28 mouse cellular contexts compared by ENCODE assay signal in genomic region chr12:83479818-83480401, GRCm38 (mm10). TPM values are rescaled to one million over a fixed set of nuclear protein-coding genes. Genes with fewer than 3 reads are reported as not detected.
DNase-seq lines count a peak whose midpoint lies in the region; ATAC-seq and TF ChIP-seq lines count a peak whose summit lies in the region.
"Had no signal": no experiment of that assay in that cellular context is flagged by ENCODE, and none has a peak within 500 bp of the region (broad histone marks: within the 10 kb centered on the region; RNA-seq: fewer than 3 reads in every experiment).

No protein-coding gene starts in this region.

- no peaks in the 10 kb centered on the region for H3K4me1 ChIP-seq in intestine, postnatal 0 days (replicated peaks; ENCODE audit: control insufficient read depth, insufficient read depth, low read length)
- H3K4me1 ChIP-seq in intestine, embryonic 15.5 days (replicated peaks): peaks cover 3% of the 10 kb centered on the region; the same call in 1 of the 2 replicates

- H3K4me2 ChIP-seq in intestine, postnatal 0 days (replicated peaks; ENCODE audit: low read depth): no peak overlapping the region
- H3K4me2 ChIP-seq in intestine, embryonic 15.5 days (replicated peaks): no peak overlapping the region
- H3K4me2 ChIP-seq: embryonic facial prominence, embryonic 13.5 days; forebrain, embryonic 12.5 days; hindbrain, embryonic 15.5 days; lung, embryonic 14.5 days; midbrain, embryonic 11.5 days; neural tube, embryonic 12.5 days had no signal

- no peak overlapping the region for H3K27ac ChIP-seq in intestine, postnatal 0 days (ENCODE audit: low read depth, low read length)
- no peak overlapping the region for H3K27ac ChIP-seq in intestine, embryonic 15.5 days
- H3K27ac ChIP-seq: embryonic facial prominence, embryonic 13.5 days; forebrain, embryonic 12.5 days; hindbrain, embryonic 10.5 days; hindbrain, embryonic 15.5 days; kidney, postnatal 0 days; neural tube, embryonic 12.5 days had no signal

- ATAC-seq in intestine, postnatal 0 days: no peak
- no peak for ATAC-seq in intestine, embryonic 15.5 days
- peak; percentile 45; the same call in 1 of the 2 replicates for ATAC-seq in erythroid progenitor cell, adult 5-6 weeks (replicated peaks; ENCODE audit: low FRiP score, poor library complexity, severe bottlenecking)
- ATAC-seq in megakaryocyte progenitor cell, adult 5-6 weeks (replicated peaks; ENCODE audit: poor library complexity): 0 out of 2 replicates have a peak, but pooled peaks have one; percentile 33
- ATAC-seq: activated CD4-positive, CD25-positive, alpha-beta regulatory T cell, adult 4 months; CD4-positive, CD25-positive, alpha-beta regulatory T cell, adult 4 months; forebrain, postnatal 0 days; inflammation-experienced regulatory T-cells, adult 6 months had no signal

- H3K36me3 ChIP-seq in intestine, postnatal 0 days (ENCODE audit: control insufficient read depth, insufficient read depth): no peaks in the 10 kb centered on the region
- no peaks in the 10 kb centered on the region for H3K36me3 ChIP-seq in intestine, embryonic 15.5 days
- H3K36me3 ChIP-seq: embryonic facial prominence, embryonic 13.5 days; forebrain, embryonic 12.5 days; hindbrain, embryonic 10.5 days; hindbrain, embryonic 15.5 days; neural tube, embryonic 12.5 days had no signal

- no peaks in the 10 kb centered on the region for H3K9me3 ChIP-seq in intestine, postnatal 0 days (ENCODE audit: control insufficient read depth)
- no peaks in the 10 kb centered on the region for H3K9me3 ChIP-seq in intestine, embryonic 15.5 days
- H3K9me3 ChIP-seq: embryonic facial prominence, embryonic 13.5 days; forebrain, embryonic 12.5 days; hindbrain, embryonic 10.5 days; hindbrain, embryonic 15.5 days; neural tube, embryonic 12.5 days had no signal

- H3K27me3 ChIP-seq in intestine, postnatal 0 days (replicated peaks; ENCODE audit: control insufficient read depth, insufficient read depth, low read length): no peaks in the 10 kb centered on the region; the same call in 1 of the 2 replicates
- no peaks in the 10 kb centered on the region for H3K27me3 ChIP-seq in intestine, embryonic 15.5 days (replicated peaks)
- H3K27me3 ChIP-seq: hindbrain, embryonic 15.5 days; neural tube, embryonic 12.5 days had no signal

- 69% methylated on average over 7 of the region's 7 CpGs for WGBS in intestine, postnatal 0 days
- 72% methylated on average over 7 of the region's 7 CpGs for WGBS in intestine, embryonic 15.5 days

- no peak overlapping the region for H3K9ac ChIP-seq in intestine, postnatal 0 days (ENCODE audit: low read depth, low read length)
- no peak overlapping the region for H3K9ac ChIP-seq in intestine, embryonic 15.5 days
- H3K9ac ChIP-seq: embryonic facial prominence, embryonic 13.5 days; forebrain, embryonic 12.5 days; forebrain, postnatal 0 days; hindbrain, embryonic 15.5 days; lung, embryonic 14.5 days; neural tube, embryonic 12.5 days had no signal

- no peak overlapping the region for H3K4me3 ChIP-seq in intestine, postnatal 0 days (ENCODE audit: low read depth, low read length)
- H3K4me3 ChIP-seq in intestine, embryonic 15.5 days (replicated peaks): no peak overlapping the region
- H3K4me3 ChIP-seq: embryonic facial prominence, embryonic 13.5 days; erythroblast, embryonic 14.5 days; forebrain, embryonic 12.5 days; hindbrain, embryonic 10.5 days; hindbrain, embryonic 15.5 days; myocyte; neural tube, embryonic 12.5 days had no signal

- DNase-seq in MEL-GATA-1-ER (ENCODE audit: extremely low read depth, low read depth) (peak; percentile 34), MN1 (ENCODE audit: low spot score) (no peak)
- DNase-seq in kidney, adult 8-10 months: no peak
- no peak for DNase-seq in cerebellum, postnatal 10 days
- DNase-seq: adrenal gland, adult 8-10 months; cerebellum, adult 8-10 months; cerebellum, postnatal 36 days; forebrain, postnatal 0 days; heart, postnatal 10 days; kidney, adult 2 months; lung, embryonic 14.5 days; lung, postnatal 14 days had no signal

- 0 out of 2 replicates have a peak, but pooled peaks have one; percentile 7 for TF ChIP-seq CTCF in intestine, postnatal 0 days (IDR thresholded peaks at IDR 0.05; ENCODE audit: low read depth)

RNA-seq across cellular contexts. Expression of gene Dpf3, which starts 7.6 kb away (rescaled TPM):
- 5.1 and 5.9 TPM in 2 replicates for polyA plus RNA-seq in intestine, postnatal 0 days (2015; fragmentation: Nextera tagmentation; extraction: Ambion mirVana)
- 8.6 TPM in 2 replicates for polyA plus RNA-seq in intestine, embryonic 15.5 days (2015; fragmentation: Nextera tagmentation; extraction: Ambion mirVana)
- total RNA-seq in erythroid progenitor cell, adult 5-6 weeks (2015; ENCODE audit: low replicate concordance): 40.7 and 45.0 TPM in 2 replicates
- total RNA-seq in erythroid progenitor cell, adult 5-6 weeks (2017; ENCODE audit: low replicate concordance): 152 and 194 TPM in 2 replicates
- total RNA-seq in megakaryocyte progenitor cell, adult 5-6 weeks (2015): 2.8 TPM in 1 of 2 replicates, not detected in the other
- total RNA-seq in megakaryocyte progenitor cell, adult 5-6 weeks (2017): 2.1 TPM in 2 replicates

RNA-seq across cellular contexts. Expression of gene Dcaf4, which starts 40.4 kb away (rescaled TPM):
- polyA plus RNA-seq in intestine, postnatal 0 days (2015; fragmentation: Nextera tagmentation; extraction: Ambion mirVana): 7.3 and 7.4 TPM in 2 replicates
- 26.1 and 27.3 TPM in 2 replicates for polyA plus RNA-seq in intestine, embryonic 15.5 days (2015; fragmentation: Nextera tagmentation; extraction: Ambion mirVana)
- total RNA-seq in erythroid progenitor cell, adult 5-6 weeks (2015; ENCODE audit: low replicate concordance): 1.8 and 3.8 TPM in 2 replicates
- total RNA-seq in erythroid progenitor cell, adult 5-6 weeks (2017; ENCODE audit: low replicate concordance): 3.0 and 5.3 TPM in 2 replicates
- 7.3 and 13.2 TPM in 2 replicates for total RNA-seq in megakaryocyte progenitor cell, adult 5-6 weeks (2015)
- total RNA-seq in megakaryocyte progenitor cell, adult 5-6 weeks (2017): 11.1 and 12.4 TPM in 2 replicates

Comparison
In these comparisons a context has a peak if more than half of its experiments do, and no peak if none do; other contexts are left out.
1. ATAC-seq: peak in erythroid progenitor cell, adult 5-6 weeks (single experiment) and megakaryocyte progenitor cell, adult 5-6 weeks (single experiment); none in intestine, postnatal 0 days (single experiment) and intestine, embryonic 15.5 days (single experiment).
2. RNA of gene Dpf3, which starts 7.6 kb away (total RNA-seq): 40.7 to 194 TPM in erythroid progenitor cell, adult 5-6 weeks; 2.1 to 2.8 TPM in megakaryocyte progenitor cell, adult 5-6 weeks; every median in the first group is over 10 times any median in the second.